Mouse (Mus musculus): ENCODE measurements around the gene Fbxw8. TPM values are rescaled to one million over a fixed set of nuclear protein-coding genes. Genes with fewer than 3 reads are reported as not detected.
A peak's percentile ranks its signal among the peaks of the same experiment; 100 is the strongest.

Gene Fbxw8
- total and polyA plus RNA-seq, 2 experiments from 2014 or later = 16.5 to 49.7 TPM

DNA sequence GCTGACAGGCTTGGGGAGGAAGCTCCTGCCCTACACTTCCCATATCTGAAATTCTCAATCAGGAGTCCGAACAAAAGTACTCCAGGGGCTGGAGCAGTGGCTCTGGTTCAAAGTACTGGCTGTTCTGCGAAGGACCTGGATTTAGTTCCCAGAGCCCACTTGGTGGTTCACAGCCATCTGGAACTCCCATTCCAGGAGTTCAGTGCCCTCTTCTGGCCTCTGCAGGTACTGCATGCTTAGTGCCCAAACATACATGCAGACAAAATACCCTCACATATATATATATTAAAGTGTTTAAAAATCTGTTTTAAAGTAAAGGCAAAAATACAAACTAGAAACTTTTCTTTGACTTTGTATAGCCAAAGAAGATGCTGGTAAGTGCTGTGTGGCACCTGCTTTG, 64.4 kb downstream of the Fbxw8 start:
- Histone ChIP-seq H3K9ac (replicated peaks; ENCODE audit: low read depth, low read length) (no peak overlapping the region), H3K27ac (ENCODE audit: low read depth) (no peak overlapping the region), H3K4me2 (ENCODE audit: low read depth, low read length) (no peak overlapping the region), H3K4me1 (ENCODE audit: control insufficient read depth, insufficient read depth) (peaks cover 16% of the 10 kb centered on the region; the same call in 1 of the 2 replicates), H3K27me3 (ENCODE audit: control insufficient read depth, insufficient read depth, low read length) (no peaks in the 10 kb centered on the region), H3K9me3 (replicated peaks; ENCODE audit: control insufficient read depth, low read length) (no peaks in the 10 kb centered on the region), H3K4me3 (ENCODE audit: low read depth, low read length) (no peak overlapping the region), H3K36me3 (replicated peaks; ENCODE audit: control insufficient read depth, insufficient read depth, low read length) (peaks cover 58% of the 10 kb centered on the region)
- 96% methylated on average over 2 of the region's 2 CpGs for WGBS
- DNase-seq (ENCODE audit: low spot score) = no peak
- no peak for ATAC-seq (ENCODE audit: insufficient read depth, low read depth)
- no peak for TF ChIP-seq EP300 (IDR thresholded peaks at IDR 0.05; ENCODE audit: low read depth)
- TF ChIP-seq CTCF (IDR thresholded peaks at IDR 0.05; ENCODE audit: low read depth) = peak; percentile 39

DNA sequence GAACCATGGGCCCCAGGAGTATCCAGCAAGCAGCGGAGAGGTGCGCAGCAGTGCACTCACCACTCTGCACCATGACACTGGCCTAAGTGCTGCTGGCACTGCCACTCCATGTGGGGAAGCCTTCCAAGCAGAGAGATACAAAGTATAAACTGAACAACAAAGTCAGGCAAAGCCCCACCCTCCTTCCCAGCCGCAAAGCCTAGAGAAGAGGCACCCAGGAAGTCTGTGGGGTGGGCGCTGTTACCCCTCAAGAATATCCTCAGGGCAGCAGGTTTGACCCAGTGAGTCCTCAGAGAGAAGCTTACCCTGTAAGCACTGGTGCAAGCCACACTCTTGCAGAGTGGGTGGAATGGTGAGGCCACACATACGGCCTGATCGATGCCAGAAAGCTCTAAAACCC, 65.2 kb downstream of the Fbxw8 start:
- H3K36me3 ChIP-seq (replicated peaks; ENCODE audit: control insufficient read depth, insufficient read depth, low read length) = peaks cover 51% of the 10 kb centered on the region
- 94% methylated on average over 6 of the region's 6 CpGs for WGBS
- H3K9me3 ChIP-seq (replicated peaks; ENCODE audit: control insufficient read depth, low read length) = no peaks in the 10 kb centered on the region
- no peak overlapping the region for H3K27ac ChIP-seq (ENCODE audit: low read depth)
- H3K9ac ChIP-seq (replicated peaks; ENCODE audit: low read depth, low read length) = no peak overlapping the region
- H3K4me1 ChIP-seq (ENCODE audit: control insufficient read depth, insufficient read depth) = peaks cover 17% of the 10 kb centered on the region; the same call in 1 of the 2 replicates
- H3K4me3 ChIP-seq (ENCODE audit: low read depth, low read length) = no peak overlapping the region
- no peaks in the 10 kb centered on the region for H3K27me3 ChIP-seq (ENCODE audit: control insufficient read depth, insufficient read depth, low read length)
- no peak overlapping the region for H3K4me2 ChIP-seq (ENCODE audit: low read depth, low read length)
- no peak for ATAC-seq (ENCODE audit: insufficient read depth, low read depth)
- no peak for TF ChIP-seq EP300 (IDR thresholded peaks at IDR 0.05; ENCODE audit: low read depth)
- no peak for DNase-seq (ENCODE audit: low spot score)

DNA sequence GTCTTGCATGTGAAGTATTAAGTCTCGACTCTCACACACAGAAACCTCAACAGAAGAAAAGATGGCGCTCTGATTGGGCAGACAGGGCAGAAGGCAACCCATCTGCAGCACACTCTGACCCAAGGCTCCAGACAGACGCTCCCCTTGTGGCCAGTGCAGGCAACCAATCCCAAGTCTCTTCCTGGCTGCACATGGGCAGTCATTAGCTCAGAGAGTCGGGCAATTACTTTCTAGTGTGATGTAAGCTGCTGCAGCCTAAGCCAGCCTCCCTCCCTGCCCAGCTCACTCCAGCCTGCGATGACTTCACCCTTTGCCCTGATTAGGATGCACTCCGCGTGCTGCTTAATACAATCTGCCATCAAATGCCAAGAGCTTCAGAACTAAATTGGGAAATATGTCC, 66.2 kb downstream of the Fbxw8 start:
- Histone ChIP-seq H3K4me3 (ENCODE audit: low read depth, low read length) (no peak overlapping the region), H3K36me3 (replicated peaks; ENCODE audit: control insufficient read depth, insufficient read depth, low read length) (peaks cover 43% of the 10 kb centered on the region), H3K27me3 (ENCODE audit: control insufficient read depth, insufficient read depth, low read length) (no peaks in the 10 kb centered on the region), H3K27ac (ENCODE audit: low read depth) (peak overlapping the region; percentile 65; the same call in 1 of the 2 replicates), H3K9ac (replicated peaks; ENCODE audit: low read depth, low read length) (no peak overlapping the region; the same call in 1 of the 2 replicates), H3K9me3 (replicated peaks; ENCODE audit: control insufficient read depth, low read length) (no peaks in the 10 kb centered on the region), H3K4me1 (ENCODE audit: control insufficient read depth, insufficient read depth) (peaks cover 25% of the 10 kb centered on the region), H3K4me2 (ENCODE audit: low read depth, low read length) (peak overlapping the region; percentile 28)
- ATAC-seq (ENCODE audit: insufficient read depth, low read depth) = peak; percentile 89
- 34% methylated on average over 7 of the region's 7 CpGs for WGBS
- DNase-seq (ENCODE audit: low spot score) = peak; percentile 77
- TF ChIP-seq EP300 (IDR thresholded peaks at IDR 0.05; ENCODE audit: low read depth) = no peak
- TF ChIP-seq CTCF (IDR thresholded peaks at IDR 0.05; ENCODE audit: low read depth) = peak; percentile 9; the same call in 1 of the 2 replicates

DNA sequence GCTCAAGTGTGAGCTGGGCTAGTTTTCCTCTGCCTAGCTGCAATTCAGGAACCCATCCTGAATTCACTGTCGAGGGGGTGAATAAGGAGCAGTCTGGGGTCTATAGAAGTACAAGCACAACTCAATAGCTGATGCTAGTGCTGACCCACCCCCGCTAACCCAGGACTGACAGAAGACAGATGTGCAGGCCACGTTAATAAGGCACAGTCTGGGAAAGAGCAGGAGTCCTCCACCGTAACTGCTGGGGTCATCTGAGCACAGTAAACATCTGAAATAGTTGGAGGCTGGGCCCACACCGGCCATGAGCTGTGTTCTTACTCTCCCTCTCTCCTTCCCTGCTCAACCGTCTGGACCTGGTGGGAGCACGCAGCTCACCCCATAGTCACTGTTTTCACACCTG, 68.3 kb downstream of the Fbxw8 start:
- Histone ChIP-seq H3K9ac (replicated peaks; ENCODE audit: low read depth, low read length) (no peak overlapping the region), H3K27me3 (ENCODE audit: control insufficient read depth, insufficient read depth, low read length) (no peaks in the 10 kb centered on the region), H3K4me3 (ENCODE audit: low read depth, low read length) (no peak overlapping the region), H3K27ac (ENCODE audit: low read depth) (no peak overlapping the region), H3K9me3 (replicated peaks; ENCODE audit: control insufficient read depth, low read length) (no peaks in the 10 kb centered on the region), H3K36me3 (replicated peaks; ENCODE audit: control insufficient read depth, insufficient read depth, low read length) (peaks cover 29% of the 10 kb centered on the region), H3K4me1 (ENCODE audit: control insufficient read depth, insufficient read depth) (peaks cover 30% of the 10 kb centered on the region), H3K4me2 (ENCODE audit: low read depth, low read length) (no peak overlapping the region)
- TF ChIP-seq CTCF (IDR thresholded peaks at IDR 0.05; ENCODE audit: low read depth) (no peak), EP300 (IDR thresholded peaks at IDR 0.05; ENCODE audit: low read depth) (no peak)
- 72% methylated on average over 7 of the region's 7 CpGs for WGBS
- ATAC-seq (ENCODE audit: insufficient read depth, low read depth) = no peak
- DNase-seq (ENCODE audit: low spot score) = no peak

DNA sequence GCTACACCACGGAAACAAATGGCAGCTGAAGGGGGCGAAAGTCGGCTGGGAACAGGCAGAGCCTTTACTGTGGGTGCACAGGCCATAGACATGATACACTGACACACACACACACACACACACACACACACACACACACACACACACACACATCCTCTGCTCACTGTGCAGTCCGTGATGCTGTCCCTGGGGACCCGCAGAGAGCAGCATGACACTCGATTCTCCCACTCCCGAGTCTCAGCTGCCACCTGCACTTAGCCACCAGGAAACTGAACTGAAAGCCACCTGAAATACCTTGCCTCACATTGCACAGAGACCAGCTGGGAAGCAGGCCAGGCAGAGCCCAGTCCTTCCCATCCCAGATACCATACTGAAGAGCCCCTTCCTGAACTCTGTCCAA, 70.0 kb downstream of the Fbxw8 start:
- H3K4me2 ChIP-seq (ENCODE audit: low read depth, low read length) = no peak overlapping the region
- DNase-seq (ENCODE audit: low spot score) = no peak
- peaks cover 17% of the 10 kb centered on the region; the same call in 1 of the 2 replicates for H3K36me3 ChIP-seq (replicated peaks; ENCODE audit: control insufficient read depth, insufficient read depth, low read length)
- H3K27me3 ChIP-seq (ENCODE audit: control insufficient read depth, insufficient read depth, low read length) = no peaks in the 10 kb centered on the region
- peaks cover 29% of the 10 kb centered on the region for H3K4me1 ChIP-seq (ENCODE audit: control insufficient read depth, insufficient read depth)
- H3K9me3 ChIP-seq (replicated peaks; ENCODE audit: control insufficient read depth, low read length) = no peaks in the 10 kb centered on the region
- TF ChIP-seq EP300 (IDR thresholded peaks at IDR 0.05; ENCODE audit: low read depth) (no peak), CTCF (IDR thresholded peaks at IDR 0.05; ENCODE audit: low read depth) (no peak)
- no peak overlapping the region for H3K9ac ChIP-seq (replicated peaks; ENCODE audit: low read depth, low read length)
- no peak for ATAC-seq (ENCODE audit: insufficient read depth, low read depth)
- no peak overlapping the region for H3K4me3 ChIP-seq (ENCODE audit: low read depth, low read length)
- no peak overlapping the region for H3K27ac ChIP-seq (ENCODE audit: low read depth)
- WGBS = 58% methylated on average over 7 of the region's 7 CpGs

DNA sequence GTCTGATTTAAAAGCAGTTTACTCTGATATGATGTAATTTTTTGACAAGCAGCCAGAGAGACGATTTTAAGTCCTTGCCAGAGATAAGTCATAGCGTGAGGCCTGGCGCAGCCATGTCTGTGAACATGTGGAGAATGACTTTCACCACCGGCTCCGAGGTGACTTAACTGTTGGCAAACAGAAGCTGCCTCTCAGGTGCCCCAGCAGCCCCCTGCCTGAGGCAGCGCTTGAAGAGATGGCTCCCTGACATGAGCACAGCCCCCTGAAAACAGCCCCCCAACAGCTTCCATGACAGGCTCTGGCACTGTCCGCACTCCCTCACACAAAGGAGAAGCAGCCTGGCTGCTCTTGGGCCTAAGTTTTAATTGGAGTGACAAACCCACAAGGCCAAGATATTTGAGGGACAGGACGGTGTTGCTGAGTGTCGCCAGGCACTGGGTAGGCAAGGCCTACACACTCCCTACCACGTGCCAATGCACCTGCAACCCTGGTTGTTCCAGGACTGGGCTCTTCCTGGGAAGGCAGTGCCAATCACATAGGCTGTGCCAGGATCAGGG, 71.0 kb downstream of the Fbxw8 start:
- 34% methylated on average over 10 of the region's 10 CpGs for WGBS
- no peaks in the 10 kb centered on the region for H3K9me3 ChIP-seq (replicated peaks; ENCODE audit: control insufficient read depth, low read length)
- H3K27me3 ChIP-seq (ENCODE audit: control insufficient read depth, insufficient read depth, low read length) = no peaks in the 10 kb centered on the region
- no peak overlapping the region for H3K9ac ChIP-seq (replicated peaks; ENCODE audit: low read depth, low read length)
- DNase-seq (ENCODE audit: low spot score) = no peak
- H3K27ac ChIP-seq (ENCODE audit: low read depth) = no peak overlapping the region; the same call in 1 of the 2 replicates
- no peak overlapping the region for H3K4me2 ChIP-seq (ENCODE audit: low read depth, low read length)
- no peak for ATAC-seq (ENCODE audit: insufficient read depth, low read depth)
- H3K4me1 ChIP-seq (ENCODE audit: control insufficient read depth, insufficient read depth) = peaks cover 19% of the 10 kb centered on the region
- TF ChIP-seq EP300 (IDR thresholded peaks at IDR 0.05; ENCODE audit: low read depth) (no peak), CTCF (IDR thresholded peaks at IDR 0.05; ENCODE audit: low read depth) (no peak)
- H3K36me3 ChIP-seq (replicated peaks; ENCODE audit: control insufficient read depth, insufficient read depth, low read length) = peaks cover 11% of the 10 kb centered on the region
- no peak overlapping the region for H3K4me3 ChIP-seq (ENCODE audit: low read depth, low read length)

Measured in heart, postnatal 0 days (tissue).